Mouse (Mus musculus): ENCODE data around the gene Hba-a1.
"Not testable (repeated sequence)": the region's sequence is repeated elsewhere in the genome, so short reads cannot be mapped to it uniquely, and the experiment has no call there.

Hba-a1 gene

GRCm38 (mm10) chr11:32283091-32283777, at the start of gene Hba-a1:
Hba-a1 (plus strand) TSS chr11:32283511.
- not testable (repeated sequence) for DNase-seq

- DNase-seq = peak; percentile 60 to 65
Observed at GRCm38 (mm10) chr11:32233895-32234294, 49.4 kb upstream of the Hba-a1 start.

- peak; percentile 23 to 25 for DNase-seq
Observed at GRCm38 (mm10) chr11:32234816-32235485, 48.4 kb upstream of the Hba-a1 start.

- peak; percentile 52 to 70 for DNase-seq
Observed at GRCm38 (mm10) chr11:32235646-32236045, 47.7 kb upstream of the Hba-a1 start.

- peak in 1 of 2 experiments; percentile 18 for DNase-seq
Observed at GRCm38 (mm10) chr11:32236132-32236531, 47.2 kb upstream of the Hba-a1 start.

GRCm38 (mm10) chr11:32236712-32237410, 46.5 kb upstream of the Hba-a1 start:
- DNase-seq = peak; percentile 75 to 85

- DNase-seq = no peak
Observed at GRCm38 (mm10) chr11:32237411-32237795, 45.9 kb upstream of the Hba-a1 start.

GRCm38 (mm10) chr11:32238093-32238860, 45.0 kb upstream of the Hba-a1 start:
- peak; percentile 88 to 90 for DNase-seq

- DNase-seq = no peak
Observed at GRCm38 (mm10) chr11:32241391-32241790, 41.9 kb upstream of the Hba-a1 start.

- DNase-seq = no peak
Observed at GRCm38 (mm10) chr11:32242209-32242608, 41.1 kb upstream of the Hba-a1 start.

- DNase-seq = no peak
Observed at GRCm38 (mm10) chr11:32243205-32243955, 39.9 kb upstream of the Hba-a1 start.

GRCm38 (mm10) chr11:32244064-32244463, 39.2 kb upstream of the Hba-a1 start:
- no peak for DNase-seq

- no peak for DNase-seq
Observed at GRCm38 (mm10) chr11:32244617-32245016, 38.7 kb upstream of the Hba-a1 start.

GRCm38 (mm10) chr11:32245614-32246013, 37.7 kb upstream of the Hba-a1 start:
- DNase-seq = no peak

- peak in 1 of 2 experiments; percentile 16 for DNase-seq
Observed at GRCm38 (mm10) chr11:32247068-32247467, 36.2 kb upstream of the Hba-a1 start.

- DNase-seq = no peak
Observed at GRCm38 (mm10) chr11:32248350-32248749, 35.0 kb upstream of the Hba-a1 start.

- DNase-seq = no peak
Observed at GRCm38 (mm10) chr11:32250880-32251763, 32.2 kb upstream of the Hba-a1 start.

GRCm38 (mm10) chr11:32253121-32253520, 30.2 kb upstream of the Hba-a1 start:
- DNase-seq = peak; percentile 14 to 49

GRCm38 (mm10) chr11:32256146-32256545, 27.2 kb upstream of the Hba-a1 start:
- no peak for DNase-seq

- no peak for DNase-seq
Observed at GRCm38 (mm10) chr11:32256566-32256965, 26.7 kb upstream of the Hba-a1 start.
